Mouse (Mus musculus) heart, postnatal 10 days (tissue): ENCODE data around the gene Zranb2. TPM values are rescaled to one million over a fixed set of nuclear protein-coding genes. Genes with fewer than 3 reads are reported as not detected.

Experiments used
- DNase-seq, 2 experiments: peaks; one replicate each; pipeline ENCODE4 v3.0.0; 2021
- intact Hi-C: fragments of 180-260 bp; cut with DNase I; formaldehyde crosslinking; loops from one replicate; pipeline ENCODE4 v1.15.1; 2025
- microRNA-seq, 2 experiments: library from miRNA; unstranded; fragments of <30 nt; microRNA quantifications; one replicate each; pipeline ENCODE4 v1.2.0; 2022
- total RNA-seq, 2 experiments: library from RNA; stranded (reverse); gene quantifications; 2 replicates each; pipeline ENCODE4 v1.2.3; 2021

Gene Zranb2
- total RNA-seq, 2 experiments from 2014 or later = 45.8 to 53.6 TPM

DNA sequence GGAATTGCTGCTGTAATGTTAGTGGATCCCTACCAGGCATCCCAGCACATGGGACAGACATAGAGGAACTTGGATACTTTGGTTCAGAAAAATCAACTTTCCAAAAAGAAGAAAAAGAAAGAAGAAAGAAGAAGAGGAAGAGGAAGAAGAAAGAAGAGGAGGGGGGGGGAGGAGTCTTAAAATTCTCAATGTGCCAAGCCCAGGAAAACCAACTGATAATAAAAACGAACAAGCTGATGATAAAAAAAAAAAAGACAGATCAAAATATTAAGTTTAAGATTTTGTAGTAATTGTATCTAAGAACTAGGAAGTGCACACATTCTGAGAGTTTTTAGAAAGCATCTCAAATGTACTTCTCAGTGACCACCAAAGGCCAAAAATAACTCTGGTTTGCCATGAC is 42.9 kb downstream of the Zranb2 start:
- intact Hi-C loops = no loop called here
- no peak for DNase-seq

DNA sequence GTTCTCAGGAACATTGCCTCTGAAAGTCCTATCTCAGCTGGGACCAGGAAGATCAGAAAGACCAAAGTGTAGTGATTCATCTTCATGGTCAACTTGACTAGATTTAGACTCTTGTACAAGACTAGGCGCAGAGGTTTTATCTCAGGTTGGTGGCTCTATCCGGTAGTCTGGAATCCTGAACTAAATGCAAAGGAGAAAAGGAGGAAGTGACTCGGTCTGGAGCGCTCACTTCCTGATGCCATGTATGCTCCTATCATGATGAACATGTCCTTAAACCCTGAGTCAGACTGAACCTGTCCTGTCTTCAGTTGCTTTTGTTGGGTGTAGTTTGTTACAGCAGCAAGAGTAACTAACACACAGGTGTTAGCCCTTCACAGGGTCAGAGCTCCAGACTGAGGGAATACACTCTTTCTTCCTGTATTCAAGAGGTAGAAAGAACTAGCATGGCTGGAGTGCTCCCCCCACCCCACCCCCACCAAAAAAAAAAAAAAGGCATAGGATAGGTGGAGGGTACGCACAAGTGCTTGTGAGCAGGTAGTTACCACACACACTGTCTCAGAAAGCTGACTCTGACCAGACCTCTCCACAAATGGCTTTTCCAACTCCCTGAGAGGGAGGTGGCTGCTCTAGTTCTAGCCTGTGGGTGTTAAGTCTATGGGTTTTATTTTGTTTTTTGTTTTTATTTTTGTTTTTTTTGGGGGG is 44.7 kb downstream of the Zranb2 start:
- intact Hi-C loops = no loop called here
- DNase-seq = no peak

DNA sequence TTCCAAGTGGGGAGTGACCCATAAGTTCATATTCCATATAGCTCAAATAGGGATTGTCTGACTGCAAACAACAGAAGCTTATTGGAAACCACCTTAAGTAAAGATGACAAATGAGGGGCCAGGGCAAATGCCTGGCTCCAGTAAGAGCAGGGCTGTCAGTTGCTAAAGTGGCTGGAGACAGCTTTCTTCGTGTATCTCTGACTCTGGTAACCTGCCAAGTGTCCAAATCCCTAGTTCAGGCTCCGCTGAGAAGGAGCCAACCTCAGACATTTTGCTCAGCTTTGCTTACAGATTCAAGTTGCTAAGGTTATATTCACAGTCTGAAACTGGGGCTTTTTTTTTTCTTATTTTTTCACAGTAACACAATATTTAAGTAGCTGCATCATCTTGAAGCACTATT is 45.4 kb downstream of the Zranb2 start:
- peak; percentile 26 to 32 for DNase-seq
- intact Hi-C loops = no loop called here

DNA sequence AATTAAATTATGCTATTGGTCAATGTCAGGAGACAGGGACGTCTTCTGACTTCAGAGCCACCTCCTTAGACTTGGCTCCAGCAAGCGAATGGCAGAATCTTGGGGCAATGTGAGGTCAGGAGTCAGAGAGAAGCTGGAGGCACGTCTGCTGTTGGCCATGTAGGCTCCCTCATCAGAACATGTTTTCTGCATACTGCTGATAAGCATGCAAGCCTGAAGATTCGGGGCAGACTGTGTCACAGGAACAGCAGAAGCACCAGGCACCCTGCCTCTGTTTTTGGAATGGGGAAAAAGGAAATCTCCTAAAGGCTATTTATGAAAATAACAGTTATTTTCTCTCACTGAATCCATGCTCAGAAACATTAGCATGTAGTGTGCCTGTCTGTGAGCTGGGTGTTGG is 46.3 kb downstream of the Zranb2 start:
- no peak for DNase-seq
- intact Hi-C loops = no loop called here

DNA sequence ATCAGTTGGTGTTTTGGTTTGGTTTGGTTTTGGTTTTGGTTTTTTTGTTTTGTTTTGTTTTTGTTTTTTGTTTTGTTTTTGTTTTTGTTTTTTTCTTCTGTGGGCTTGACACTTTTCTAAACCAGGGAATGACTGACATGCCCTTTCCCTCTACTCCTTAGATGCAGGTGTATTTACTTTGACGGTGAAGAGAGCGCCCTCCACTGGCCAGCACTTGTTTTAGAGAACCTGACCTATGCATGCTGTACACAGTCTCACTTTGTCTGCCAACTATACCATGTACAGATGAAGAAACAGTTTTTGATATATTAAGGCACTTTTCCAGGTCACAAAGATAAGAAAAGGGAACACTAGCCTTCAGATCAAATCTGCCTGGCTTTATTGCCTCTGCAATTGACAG is 47.8 kb downstream of the Zranb2 start:
- DNase-seq = no peak
- intact Hi-C loops = no loop called here

DNA sequence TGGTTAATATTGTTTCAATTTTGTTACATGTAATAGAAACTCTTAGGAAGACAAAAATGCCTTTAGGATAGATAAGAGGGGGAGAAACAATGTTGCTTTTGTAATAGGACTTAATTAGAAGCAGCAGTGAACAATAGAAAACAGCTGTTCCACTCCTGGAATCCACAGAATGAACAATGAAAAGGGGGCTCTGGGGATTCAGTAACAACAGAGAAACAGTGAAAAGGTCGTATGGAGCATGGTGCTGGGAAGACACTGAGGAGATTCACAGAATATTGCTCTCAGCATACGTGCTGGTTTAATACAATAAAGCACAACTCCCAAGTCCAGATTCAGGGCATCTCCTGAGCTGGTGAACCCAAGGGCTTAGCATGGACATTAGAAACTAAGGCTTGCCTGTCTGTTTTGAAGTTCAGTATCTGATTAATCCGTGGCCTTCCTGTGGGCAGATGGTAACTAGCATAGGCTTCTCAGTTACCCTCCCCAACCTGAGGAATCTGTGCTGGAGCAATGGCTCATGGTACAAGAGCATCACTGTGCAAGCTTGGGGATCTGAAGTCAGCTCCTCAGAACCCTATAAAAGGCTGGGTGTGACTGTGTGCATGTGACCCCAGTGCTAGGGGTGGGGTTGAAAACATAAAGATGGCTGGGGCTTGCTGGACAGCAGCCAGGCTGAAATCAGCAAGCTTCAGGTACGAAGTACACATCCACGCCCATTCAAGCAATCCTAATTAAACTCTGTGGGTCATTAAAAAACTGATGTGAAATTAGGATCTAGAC is 48.9 kb downstream of the Zranb2 start:
- intact Hi-C loops = no loop called here
- DNase-seq = no peak

DNA sequence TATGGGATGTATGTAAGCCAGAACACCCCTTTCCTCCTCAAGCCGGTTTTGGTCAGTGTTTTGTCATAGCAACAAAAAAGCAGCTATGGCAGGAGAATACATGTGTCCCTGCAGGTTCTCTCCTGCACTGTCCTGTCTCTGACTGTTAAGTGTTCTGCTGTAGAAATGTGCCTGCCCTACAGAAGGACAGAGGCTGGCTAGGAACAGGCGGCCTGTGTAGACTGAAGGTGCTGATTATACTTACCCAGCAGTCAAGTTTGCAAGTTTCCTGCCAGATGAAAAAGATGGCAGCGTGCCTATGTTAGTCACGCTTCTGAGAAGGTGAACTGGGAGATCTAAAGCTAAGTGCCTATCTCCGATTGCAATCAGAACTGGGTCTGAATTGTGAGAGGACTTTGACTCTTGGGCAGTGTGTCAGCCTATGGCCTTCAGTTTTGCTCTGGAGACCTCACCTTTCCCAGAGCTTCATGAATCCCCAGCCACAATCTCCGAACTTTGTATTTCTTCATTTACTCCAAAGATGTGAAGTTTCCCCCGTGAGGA is 63.9 kb downstream of the Zranb2 start:
- intact Hi-C loops = no loop called here
- no peak for DNase-seq

Small RNA genes within 50 kb of the gene (microRNA-seq; reads per million reads assigned to microRNA genes)
- 115 to 150 reads per million in 2 experiments for gene Mir186

Other genes with a start within 250 kb of the Zranb2 start
- under 1 TPM; 0.65 to 0.67 TPM for gene Ptger3, start 32.7 kb downstream of the Zranb2 start, total RNA-seq